Mouse (Mus musculus) cortical plate, adult 2 months (tissue): ENCODE measurements around the gene Rhof.

Experiments used
- CTCF ChIP-seq: fragments of 200-500 bp; IDR thresholded peaks from 2 replicates; pipeline ENCODE4 v1.5.1; 2011; ENCODE audit warnings: mild to moderate bottlenecking, control low read depth, low read length; ENCODE audit not compliant: insufficient read depth; ENCODE audit errors: extremely low read depth
- POLR2A ChIP-seq: fragments of 200-500 bp; IDR thresholded peaks from 2 replicates; pipeline ENCODE4 v1.6.1; 2011; ENCODE audit warnings: mild to moderate bottlenecking, low read length, control low read depth; ENCODE audit not compliant: insufficient read depth; ENCODE audit errors: extremely low read depth

DNA sequence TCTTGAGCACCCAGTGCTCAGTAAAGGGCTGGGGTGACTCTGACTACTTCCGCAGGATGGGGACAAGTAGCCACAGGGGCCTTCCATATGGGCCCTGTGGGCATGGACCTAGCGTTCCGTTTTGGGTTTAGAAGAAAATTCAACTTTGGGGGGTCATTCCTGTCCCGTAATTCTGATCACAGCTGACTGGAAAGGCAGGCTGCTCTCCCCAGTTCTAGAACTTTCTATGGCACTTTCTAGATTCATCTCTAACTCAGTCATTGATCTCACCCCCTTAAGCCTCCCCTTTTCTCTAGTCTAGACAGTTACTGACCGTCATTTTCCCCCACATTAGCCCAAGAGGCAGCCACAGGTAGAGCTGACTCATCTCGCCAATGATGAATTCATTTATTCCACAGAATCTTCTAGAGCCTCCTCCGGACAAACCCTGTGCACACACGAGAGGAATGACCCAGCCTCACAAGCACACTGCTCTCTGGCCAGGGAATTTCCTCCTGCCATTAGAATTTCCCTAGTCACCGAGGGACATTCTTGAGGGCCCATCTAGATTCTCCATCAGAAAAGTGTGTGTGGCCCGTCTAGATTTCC, 3.2 kb downstream of the Rhof start:
- TF ChIP-seq POLR2A (no peak), CTCF (no peak)
